Mouse (Mus musculus) midbrain, postnatal 0 days (tissue): ENCODE measurements around the gene Rnf113a2. TPM values are rescaled to one million over a fixed set of nuclear protein-coding genes. Genes with fewer than 3 reads are reported as not detected.

ENCODE experiments used
- ATAC-seq: fragments of 200-750 bp; cut with Nextera tagmentation; 2 replicates; pipeline ENCODE4 v1.8.0; 2017; ENCODE audit warnings: moderate number of reproducible peaks, mild to moderate bottlenecking, moderate TSS enrichment, moderate library complexity; ENCODE audit not compliant: low FRiP score
- DNase-seq: peaks from one replicate; pipeline ENCODE4 v3.0.0-alpha.2; 2015; ENCODE audit warnings: low spot score
- H3K27ac ChIP-seq: fragments of 300-500 bp; sonication (generic); 2 replicates; pipeline ENCODE4 v1.5.1; 2014; ENCODE audit warnings: low read depth, mild to moderate bottlenecking, low read length, mixed read lengths
- H3K27me3 ChIP-seq: fragments of 300-500 bp; sonication (generic); 2 replicates; pipeline ENCODE4 v1.6.1; 2014; ENCODE audit warnings: low read length, control low read depth, mixed read lengths; ENCODE audit not compliant: insufficient read depth
- H3K36me3 ChIP-seq: fragments of 300-500 bp; sonication (generic); 2 replicates; pipeline ENCODE4 v1.6.1; 2014; ENCODE audit warnings: low read length, control low read depth, mixed read lengths; ENCODE audit not compliant: insufficient read depth
- H3K4me1 ChIP-seq: fragments of 300-500 bp; sonication (generic); 2 replicates; pipeline ENCODE4 v1.6.1; 2014; ENCODE audit warnings: mild to moderate bottlenecking, control low read depth, antibody characterized with exemption, low read length, mixed read lengths; ENCODE audit not compliant: insufficient read depth
- H3K4me2 ChIP-seq: fragments of 300-500 bp; sonication (generic); 2 replicates; pipeline ENCODE4 v1.6.1; 2014; ENCODE audit warnings: low read depth, mild to moderate bottlenecking, low read length, mixed read lengths; ENCODE audit not compliant: poor library complexity, severe bottlenecking
- H3K4me3 ChIP-seq: fragments of 300-500 bp; sonication (generic); 2 replicates; pipeline ENCODE4 v1.5.1; 2014; ENCODE audit warnings: low read depth, mild to moderate bottlenecking, low read length, moderate library complexity
- H3K9ac ChIP-seq: fragments of 300-500 bp; sonication (generic); replicated peaks from 2 replicates; pipeline ENCODE4 v1.6.1; 2014; ENCODE audit warnings: mild to moderate bottlenecking, low read length, moderate library complexity, mixed read lengths; ENCODE audit not compliant: poor library complexity, severe bottlenecking
- H3K9me3 ChIP-seq: fragments of 300-500 bp; sonication (generic); 2 replicates; pipeline ENCODE4 v1.6.1; 2016; ENCODE audit warnings: low read length, control low read depth
- CTCF ChIP-seq: IDR thresholded peaks from 2 replicates; pipeline ENCODE4 v1.5.1; 2016; ENCODE audit warnings: antibody characterized with exemption, mild to moderate bottlenecking
- WGBS: fragments of 180-500 bp; shearing (Covaris S2); extraction: QIAGEN DNeasy Blood & Tissue Kit; methylation state at CpG from one replicate; pipeline ENCODE4 v1.1.7; 2014; 5-methylcytosine and 5-hydroxymethylcytosine counted together
- polyA plus RNA-seq: library from polyadenylated mRNA; unstranded; fragments of >200 nt; fragmentation: Nextera tagmentation; extraction: Ambion mirVana; gene quantifications from 2 replicates; pipeline ENCODE4 v1.2.1, GENCODE M21; 2015
- total RNA-seq: library from RNA; depleted of rRNA; stranded (reverse); fragments of >200 nt; gene quantifications from 2 replicates; pipeline ENCODE4 v1.2.3, GENCODE M21; 2014; rRNA removed

Rnf113a2 gene
- total and polyA plus RNA-seq, 2 experiments from 2014 or later, result 8.8 to 18.4 TPM

DNA sequence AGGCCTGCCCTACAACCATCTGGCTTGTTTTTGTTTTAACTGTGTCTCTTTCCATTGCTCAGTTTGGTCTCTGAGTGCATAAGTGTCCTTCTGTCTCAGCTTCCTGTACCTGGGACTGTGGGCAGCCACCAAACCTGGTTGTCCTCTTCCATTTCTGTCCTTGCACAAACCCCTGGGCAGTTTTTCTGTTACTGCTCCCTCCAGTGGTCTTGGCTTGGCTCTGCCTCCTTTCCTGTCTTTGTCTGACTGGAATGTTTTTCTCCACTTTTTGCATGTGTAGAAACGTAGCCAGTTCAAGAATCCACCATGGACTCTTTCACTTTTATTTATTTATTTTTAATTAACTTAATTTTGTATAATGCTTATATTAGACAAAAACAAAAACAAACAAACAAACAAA, 42.8 kb downstream of the Rnf113a2 start:
- Histone ChIP-seq H3K4me3 (no peak overlapping the region), H3K9me3 (no peaks in the 10 kb centered on the region), H3K36me3 (peaks cover 27% of the 10 kb centered on the region), H3K27me3 (no peaks in the 10 kb centered on the region), H3K4me2 (no peak overlapping the region), H3K9ac (no peak overlapping the region), H3K4me1 (no peaks in the 10 kb centered on the region), H3K27ac (no peak overlapping the region)
- ATAC-seq (no peak), DNase-seq (no peak)
- peak; percentile 44 for TF ChIP-seq CTCF
- WGBS, result 53% methylated on average over 1 of the region's 1 CpGs

DNA sequence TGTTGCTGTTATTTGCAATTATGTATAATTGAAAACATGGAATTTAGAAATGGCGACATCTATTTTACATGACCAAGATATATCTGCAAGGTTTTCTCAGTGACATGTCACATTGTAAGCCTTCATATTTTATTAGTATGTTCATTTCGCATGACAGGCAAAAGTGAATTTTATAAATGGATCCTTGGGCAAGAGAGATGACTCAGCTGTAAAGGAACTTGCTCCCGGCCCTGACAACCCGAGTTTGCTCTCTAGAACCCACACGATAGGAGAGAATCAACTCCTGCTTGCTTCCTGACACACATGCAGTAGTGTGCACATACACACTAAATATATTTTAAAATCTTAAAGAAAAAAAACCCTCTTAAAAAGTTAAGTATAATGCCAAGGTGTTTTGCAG, 44.4 kb downstream of the Rnf113a2 start:
- no peak for DNase-seq
- Histone ChIP-seq H3K4me3 (no peak overlapping the region), H3K9ac (no peak overlapping the region), H3K9me3 (no peaks in the 10 kb centered on the region), H3K4me2 (no peak overlapping the region), H3K27ac (no peak overlapping the region), H3K4me1 (no peaks in the 10 kb centered on the region), H3K27me3 (no peaks in the 10 kb centered on the region), H3K36me3 (peaks cover 27% of the 10 kb centered on the region)
- no peak for TF ChIP-seq CTCF
- no peak for ATAC-seq
- 94% methylated on average over 5 of the region's 5 CpGs for WGBS

DNA sequence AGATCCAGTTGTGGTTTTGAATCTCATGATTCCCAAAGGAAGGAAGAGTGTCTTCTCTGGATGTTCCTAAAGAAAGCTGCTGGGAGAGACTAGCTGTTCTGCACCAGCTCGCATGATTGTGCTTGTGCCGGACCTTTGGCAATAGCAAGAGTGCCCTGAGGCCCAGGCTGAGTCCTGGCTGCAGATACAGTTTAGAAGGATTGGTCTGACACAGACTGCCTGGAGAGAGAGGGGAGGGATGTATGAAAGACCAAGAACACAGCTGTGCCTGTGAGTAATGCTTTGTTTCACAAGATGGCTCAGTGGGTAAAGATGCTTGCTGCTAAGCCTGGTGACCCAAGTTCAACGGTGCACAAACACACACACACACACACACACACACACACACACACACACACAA, 45.9 kb downstream of the Rnf113a2 start:
- H3K4me1 ChIP-seq, result no peaks in the 10 kb centered on the region
- H3K4me3 ChIP-seq, result no peak overlapping the region
- no peak overlapping the region for H3K4me2 ChIP-seq
- no peak overlapping the region for H3K9ac ChIP-seq
- WGBS, result 79% methylated on average over 3 of the region's 3 CpGs
- DNase-seq (no peak), ATAC-seq (no peak)
- peaks cover 24% of the 10 kb centered on the region for H3K36me3 ChIP-seq
- H3K27ac ChIP-seq, result no peak overlapping the region
- no peak for TF ChIP-seq CTCF
- H3K27me3 ChIP-seq, result no peaks in the 10 kb centered on the region
- no peaks in the 10 kb centered on the region for H3K9me3 ChIP-seq

Other genes with a start within 250 kb of the Rnf113a2 start
- gene Elmsan1, start 198.3 kb upstream of the Rnf113a2 start, total RNA-seq, result 8.5 and 15.6 TPM in 2 replicates
- 2.0 and 3.0 TPM in 2 replicates for gene Elmsan1, start 198.3 kb upstream of the Rnf113a2 start, polyA plus RNA-seq
- gene Ptgr2, start 132.0 kb upstream of the Rnf113a2 start, total RNA-seq, result 13.6 and 16.5 TPM in 2 replicates
- gene Ptgr2, start 132.0 kb upstream of the Rnf113a2 start, polyA plus RNA-seq, result 18.8 and 19.6 TPM in 2 replicates
- 55.9 and 60.4 TPM in 2 replicates for gene Zfp410, start 100.3 kb upstream of the Rnf113a2 start, total RNA-seq
- gene Zfp410, start 100.3 kb upstream of the Rnf113a2 start, polyA plus RNA-seq, result 44.7 and 48.5 TPM in 2 replicates
- gene Coq6, start 55.5 kb upstream of the Rnf113a2 start, total RNA-seq, result 56.6 and 60.9 TPM in 2 replicates
- gene Coq6, start 55.5 kb upstream of the Rnf113a2 start, polyA plus RNA-seq, result 40.6 and 41.6 TPM in 2 replicates
- gene Fam161b, start 55.4 kb upstream of the Rnf113a2 start, total RNA-seq, result 10.4 and 12.5 TPM in 2 replicates
- gene Fam161b, start 55.4 kb upstream of the Rnf113a2 start, polyA plus RNA-seq, result 11.4 and 14.1 TPM in 2 replicates
- 15.6 and 15.9 TPM in 2 replicates for gene Entpd5, start 8.2 kb upstream of the Rnf113a2 start, total RNA-seq
- gene Entpd5, start 8.2 kb upstream of the Rnf113a2 start, polyA plus RNA-seq, result 12.4 and 14.1 TPM in 2 replicates
- 1.3 and 2.1 TPM in 2 replicates for gene Bbof1, start 8.1 kb upstream of the Rnf113a2 start, total RNA-seq
- 2.4 and 3.2 TPM in 2 replicates for gene Bbof1, start 8.1 kb upstream of the Rnf113a2 start, polyA plus RNA-seq
- 41.3 and 45.4 TPM in 2 replicates for gene Aldh6a1, start 33.8 kb downstream of the Rnf113a2 start, total RNA-seq
- 37.4 and 40.1 TPM in 2 replicates for gene Aldh6a1, start 33.8 kb downstream of the Rnf113a2 start, polyA plus RNA-seq
- 33.4 and 67.8 TPM in 2 replicates for gene Lin52, start 34.2 kb downstream of the Rnf113a2 start, total RNA-seq
- 22.8 and 26.7 TPM in 2 replicates for gene Lin52, start 34.2 kb downstream of the Rnf113a2 start, polyA plus RNA-seq
- gene Vsx2, start 152.6 kb downstream of the Rnf113a2 start, total RNA-seq, result 1.8 and 3.0 TPM in 2 replicates
- gene Vsx2, start 152.6 kb downstream of the Rnf113a2 start, polyA plus RNA-seq, result 0.83 and 1.2 TPM in 2 replicates
- gene Abcd4, start 200.2 kb downstream of the Rnf113a2 start, total RNA-seq, result 6.8 and 10.0 TPM in 2 replicates
- 9.0 and 10.4 TPM in 2 replicates for gene Abcd4, start 200.2 kb downstream of the Rnf113a2 start, polyA plus RNA-seq
- not detected in 2 replicates for gene Vrtn, start 223.8 kb downstream of the Rnf113a2 start, total RNA-seq
- gene Vrtn, start 223.8 kb downstream of the Rnf113a2 start, polyA plus RNA-seq, result not detected in 2 replicates